Mouse (Mus musculus): Measurements from ENCODE around the gene Pax1. TPM values are rescaled to one million over a fixed set of nuclear protein-coding genes. Genes with fewer than 3 reads are reported as not detected.

Pax1 gene
- total RNA-seq, 2 experiments from 2014 or later = not detected

- no peak for TF ChIP-seq CTCF (IDR thresholded peaks at IDR 0.05)
- no peak for DNase-seq (ENCODE audit: extremely low spot score in 1 of 2, low spot score in 2 of 2)
- H3K27ac ChIP-seq = no peak overlapping the region
- no peak overlapping the region for H3K4me3 ChIP-seq
- intact Hi-C loops (cut with DNase I) = loop anchor here (5.0 kb wide), 2 partner anchors 654 to 669 kb away; no protein-coding TSS in a partner anchor
Observed at GRCm38 (mm10) chr2:147373667-147374007, 11.9 kb downstream of the Pax1 start.

- DNase-seq (ENCODE audit: extremely low spot score in 1 of 2, low spot score in 2 of 2) = no peak
- H3K4me3 ChIP-seq = no peak overlapping the region
- intact Hi-C loops (cut with DNase I) = loop anchor here (5.0 kb wide), 2 partner anchors 653 to 668 kb away; no protein-coding TSS in a partner anchor
- no peak for TF ChIP-seq CTCF (IDR thresholded peaks at IDR 0.05)
- H3K27ac ChIP-seq = no peak overlapping the region
Observed at GRCm38 (mm10) chr2:147374245-147374644, 12.5 kb downstream of the Pax1 start.

GRCm38 (mm10) chr2:147375019-147375715 is 13.4 kb downstream of the Pax1 start:
- Histone ChIP-seq H3K4me3 (no peak overlapping the region), H3K27ac (no peak overlapping the region)
- DNase-seq (ENCODE audit: extremely low spot score in 1 of 2, low spot score in 2 of 2) = no peak
- TF ChIP-seq CTCF (IDR thresholded peaks at IDR 0.05) = no peak
- intact Hi-C loops (cut with DNase I) = no loop called here

GRCm38 (mm10) chr2:147378934-147379333 is 17.2 kb downstream of the Pax1 start:
- no peak overlapping the region for H3K27ac ChIP-seq
- H3K4me3 ChIP-seq = no peak overlapping the region
- peak; percentile 45 to 59 for DNase-seq (ENCODE audit: extremely low spot score in 1 of 2, low spot score in 2 of 2)
- peak; percentile 70 for TF ChIP-seq CTCF (IDR thresholded peaks at IDR 0.05)
- intact Hi-C loops (cut with DNase I) = loop anchor here (1.0 to 2.0 kb wide), 2 partner anchors 277 to 360 kb away; no protein-coding TSS in a partner anchor

DNA sequence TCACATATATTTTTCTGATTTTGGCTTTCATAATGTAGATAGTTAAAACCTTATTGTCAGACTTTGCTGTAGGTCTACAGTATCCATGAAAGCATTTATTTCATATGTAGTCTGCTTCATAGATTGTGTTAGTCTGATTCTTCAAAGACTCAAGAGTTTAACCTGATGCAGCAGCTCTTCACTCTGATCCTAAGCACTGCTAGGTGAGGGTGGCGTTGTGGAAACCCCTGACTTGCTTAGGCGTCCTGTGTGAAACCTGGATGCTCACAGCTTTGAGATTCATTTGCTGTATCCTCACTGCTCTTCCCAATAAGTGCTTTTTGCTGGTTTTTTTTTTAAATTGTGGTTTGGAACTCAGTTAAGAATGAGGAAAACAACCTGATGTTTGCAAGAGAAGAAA is 21.6 kb downstream of the Pax1 start:
- intact Hi-C loops (cut with DNase I) = no loop called here
- H3K4me3 ChIP-seq = no peak overlapping the region
- TF ChIP-seq CTCF (IDR thresholded peaks at IDR 0.05) = no peak
- H3K27ac ChIP-seq = no peak overlapping the region
- DNase-seq (ENCODE audit: extremely low spot score in 1 of 2, low spot score in 2 of 2) = no peak

- no peak; the same call in 1 of the 2 replicates for TF ChIP-seq CTCF (IDR thresholded peaks at IDR 0.05)
- no peak overlapping the region for H3K27ac ChIP-seq
- no peak overlapping the region for H3K4me3 ChIP-seq
- intact Hi-C loops (cut with DNase I) = no loop called here
- no peak for DNase-seq (ENCODE audit: extremely low spot score in 1 of 2, low spot score in 2 of 2)
Observed at GRCm38 (mm10) chr2:147386949-147387348, 25.2 kb downstream of the Pax1 start.

GRCm38 (mm10) chr2:147409323-147409722 is 47.6 kb downstream of the Pax1 start:
- Histone ChIP-seq H3K27ac (no peak overlapping the region), H3K4me3 (no peak overlapping the region)
- no peak for DNase-seq (ENCODE audit: extremely low spot score in 1 of 2, low spot score in 2 of 2)
- intact Hi-C loops (cut with DNase I) = no loop called here
- TF ChIP-seq CTCF (IDR thresholded peaks at IDR 0.05) = peak; percentile 3

DNA sequence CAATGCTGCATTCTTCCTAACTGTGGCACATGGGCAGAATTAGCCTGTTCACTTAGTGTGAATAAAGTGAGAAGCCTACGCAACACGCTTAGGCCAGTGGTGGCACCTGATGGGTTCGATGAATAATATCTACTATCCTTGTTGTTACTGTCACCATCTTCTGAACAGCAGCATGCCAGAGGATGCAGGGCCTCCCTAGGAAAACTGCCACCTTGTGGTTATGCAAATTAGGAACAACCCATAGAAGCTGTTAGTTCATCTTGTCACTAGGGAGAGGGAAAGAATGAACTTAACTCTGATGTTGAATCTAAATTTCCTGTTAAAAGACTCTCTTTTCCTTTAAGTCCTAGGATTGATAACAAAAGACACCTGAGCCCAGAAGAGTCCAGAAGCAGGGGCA is 53.3 kb downstream of the Pax1 start:
- Histone ChIP-seq H3K4me3 (no peak overlapping the region), H3K27ac (no peak overlapping the region)
- TF ChIP-seq CTCF (IDR thresholded peaks at IDR 0.05) = no peak; the same call in 1 of the 2 replicates
- no peak for DNase-seq (ENCODE audit: extremely low spot score in 1 of 2, low spot score in 2 of 2)
- intact Hi-C loops (cut with DNase I) = no loop called here

GRCm38 (mm10) chr2:147424582-147425255 is 63.0 kb downstream of the Pax1 start:
- no peak overlapping the region for H3K27ac ChIP-seq
- DNase-seq (ENCODE audit: extremely low spot score in 1 of 2, low spot score in 2 of 2) = no peak
- no peak overlapping the region for H3K4me3 ChIP-seq
- TF ChIP-seq CTCF (IDR thresholded peaks at IDR 0.05) = no peak
- intact Hi-C loops (cut with DNase I) = no loop called here

DNA sequence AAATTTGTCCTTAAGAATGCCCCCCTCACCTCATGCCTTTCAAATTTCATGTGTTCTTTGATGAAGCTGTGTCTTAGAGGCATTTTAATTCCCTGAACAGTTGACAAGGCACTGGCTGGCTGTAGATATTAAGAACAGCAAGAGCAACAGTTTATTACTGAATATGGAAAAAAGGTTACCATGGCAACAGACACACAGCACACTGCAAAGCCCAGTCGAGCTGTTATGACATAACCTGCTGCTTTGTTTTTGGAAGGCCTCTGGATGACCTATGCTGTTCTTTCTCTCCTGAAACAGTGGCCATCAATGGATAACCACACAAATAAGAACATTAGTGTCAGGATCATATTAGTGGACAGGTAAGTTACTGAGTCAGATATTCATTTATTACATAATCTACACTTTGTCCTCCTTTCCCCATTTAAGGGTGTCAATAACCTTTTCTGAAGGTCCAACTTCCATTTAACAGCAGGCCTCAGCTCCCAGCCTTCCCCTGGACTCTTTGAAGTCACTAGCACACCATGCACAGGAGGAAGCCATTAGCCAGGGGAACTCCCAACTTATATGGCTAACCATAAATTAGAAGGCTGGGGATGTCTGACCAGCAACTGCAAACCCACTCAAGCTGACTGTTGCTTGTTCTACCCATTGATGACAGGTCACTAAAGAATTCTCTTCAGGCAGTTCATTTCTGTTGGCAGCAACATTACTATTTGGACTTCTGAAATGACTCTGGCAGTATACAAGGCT is 68.1 kb downstream of the Pax1 start:
- no peak overlapping the region for H3K4me3 ChIP-seq
- TF ChIP-seq CTCF (IDR thresholded peaks at IDR 0.05) = no peak
- H3K27ac ChIP-seq = no peak overlapping the region
- intact Hi-C loops (cut with DNase I) = loop anchor here (5.0 kb wide), 1 partner anchor 308 kb away; no protein-coding TSS in a partner anchor
- no peak for DNase-seq (ENCODE audit: extremely low spot score in 1 of 2, low spot score in 2 of 2)

DNA sequence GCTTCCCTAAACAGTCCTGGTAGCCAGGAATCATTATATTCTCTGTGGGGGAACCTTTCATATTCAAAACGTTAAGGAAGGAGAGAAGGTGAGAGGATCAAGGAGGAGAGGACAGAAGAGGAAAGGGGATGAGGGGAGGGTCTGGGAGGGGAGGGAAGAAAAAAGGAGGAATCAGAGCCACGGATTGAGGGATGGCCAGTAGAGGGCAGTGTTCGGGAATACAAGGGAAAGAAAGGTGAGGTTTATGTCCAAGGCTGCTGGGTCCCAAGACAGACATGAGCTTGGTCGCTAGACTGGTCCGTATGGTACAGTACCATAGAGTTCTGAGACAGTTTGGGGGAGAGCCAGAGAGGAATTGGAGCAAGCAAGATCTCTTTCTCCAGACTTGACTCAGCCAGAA is 71.4 kb downstream of the Pax1 start:
- TF ChIP-seq CTCF (IDR thresholded peaks at IDR 0.05) = peak; percentile 60

More for the DNA sequence above, 71.4 kb downstream of the Pax1 start:
- H3K27ac ChIP-seq = no peak overlapping the region
- peak in 1 of 2 experiments; percentile 8 for DNase-seq (ENCODE audit: extremely low spot score in 1 of 2, low spot score in 2 of 2)
- no peak overlapping the region for H3K4me3 ChIP-seq
- intact Hi-C loops (cut with DNase I) = loop anchor here (1.0 to 5.0 kb wide), 2 partner anchors 223 to 304 kb away; no protein-coding TSS in a partner anchor

Other genes starting within 250 kb of the Pax1 start
- 1 to 10 TPM; 4.1 to 4.5 TPM for gene Nkx2-2, start 167.7 kb upstream of the Pax1 start, total RNA-seq (2021)